Mouse (Mus musculus): ENCODE results near the gene Msh2. TPM values are rescaled to one million over a fixed set of nuclear protein-coding genes. Genes with fewer than 3 reads are reported as not detected.

The Msh2 gene
- polyA plus RNA-seq, 1 experiment from 2014 or later, result 57.5 TPM

- H3K4me2 ChIP-seq, result no peak overlapping the region
Observed at GRCm38 (mm10) chr17:87770766-87771165, 98.6 kb downstream of the Msh2 start.

GRCm38 (mm10) chr17:87773175-87773574 is 101.0 kb downstream of the Msh2 start:
- Histone ChIP-seq H3K4me2 (no peak overlapping the region), H3K9me3 (replicated peaks) (no peaks in the 10 kb centered on the region), H3K9ac (replicated peaks) (no peak overlapping the region), H3K27me3 (replicated peaks) (no peaks in the 10 kb centered on the region), H3K27ac (replicated peaks) (no peak overlapping the region), H3K4me1 (no peaks in the 10 kb centered on the region), H3K36me3 (no peaks in the 10 kb centered on the region), H3K4me3 (replicated peaks) (no peak overlapping the region)
- WGBS, result 82% methylated on average over 3 of the region's 3 CpGs
- no peak for ATAC-seq (ENCODE audit: low FRiP score)

More at GRCm38 (mm10) chr17:87770766-87771165, 98.6 kb downstream of the Msh2 start:
- Histone ChIP-seq H3K27me3 (replicated peaks) (no peaks in the 10 kb centered on the region), H3K36me3 (no peaks in the 10 kb centered on the region), H3K9ac (replicated peaks) (no peak overlapping the region), H3K27ac (replicated peaks) (no peak overlapping the region), H3K9me3 (replicated peaks) (no peaks in the 10 kb centered on the region), H3K4me1 (no peaks in the 10 kb centered on the region), H3K4me3 (replicated peaks) (no peak overlapping the region)
- ATAC-seq (ENCODE audit: low FRiP score), result no peak
- WGBS, result 56% methylated on average over 5 of the region's 5 CpGs

Other genes with a start within 250 kb of the Msh2 start
- gene Stpg4, start 244.6 kb upstream of the Msh2 start, polyA plus RNA-seq (2015; fragmentation: Nextera tagmentation; extraction: Ambion mirVana), result 0.26 TPM in 1 of 2 replicates, not detected in the other
- gene Calm2, start 225.4 kb upstream of the Msh2 start, polyA plus RNA-seq (2015; fragmentation: Nextera tagmentation; extraction: Ambion mirVana), result 3,061 and 3,386 TPM in 2 replicates
- 3.4 and 89.9 TPM in 2 replicates for gene Epcam, start 36.4 kb upstream of the Msh2 start, polyA plus RNA-seq (2015; fragmentation: Nextera tagmentation; extraction: Ambion mirVana)
- gene Kcnk12, start 125.7 kb downstream of the Msh2 start, polyA plus RNA-seq (2015; fragmentation: Nextera tagmentation; extraction: Ambion mirVana), result 1.3 and 1.7 TPM in 2 replicates
- gene Rpl36-ps4, start 248.6 kb downstream of the Msh2 start, polyA plus RNA-seq (2015; fragmentation: Nextera tagmentation; extraction: Ambion mirVana), result not detected in 2 replicates